Mouse (Mus musculus) 3134 (cell line): ENCODE measurements around the gene Serpina3i.

Source experiments
- DNase-seq: peaks from one replicate; pipeline ENCODE4 v3.0.0-alpha.2; 2011; ENCODE audit warnings: low spot score; ENCODE audit not compliant: insufficient read length; ENCODE audit errors: extremely low read depth

The Serpina3i gene

DNA sequence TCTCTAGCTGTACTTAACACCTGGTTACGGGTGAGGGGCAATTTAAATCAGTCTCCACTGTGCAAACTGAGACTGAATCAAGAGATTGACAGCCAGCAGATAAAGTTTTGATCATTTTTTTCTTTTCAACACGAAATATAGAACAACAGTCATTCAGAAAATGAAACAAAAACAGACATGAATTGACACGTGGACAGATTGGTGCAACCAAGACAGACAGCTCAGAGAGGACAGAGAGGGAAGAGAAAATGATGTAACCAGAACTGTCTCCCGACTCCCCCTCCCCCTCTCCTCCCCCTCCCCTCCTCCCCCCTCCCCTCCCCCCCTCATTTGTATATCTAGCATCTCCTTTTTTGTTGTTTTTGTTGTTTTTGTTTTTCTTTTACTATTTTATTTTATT lies 26.9 kb downstream of the Serpina3i start:
- DNase-seq: no peak

DNA sequence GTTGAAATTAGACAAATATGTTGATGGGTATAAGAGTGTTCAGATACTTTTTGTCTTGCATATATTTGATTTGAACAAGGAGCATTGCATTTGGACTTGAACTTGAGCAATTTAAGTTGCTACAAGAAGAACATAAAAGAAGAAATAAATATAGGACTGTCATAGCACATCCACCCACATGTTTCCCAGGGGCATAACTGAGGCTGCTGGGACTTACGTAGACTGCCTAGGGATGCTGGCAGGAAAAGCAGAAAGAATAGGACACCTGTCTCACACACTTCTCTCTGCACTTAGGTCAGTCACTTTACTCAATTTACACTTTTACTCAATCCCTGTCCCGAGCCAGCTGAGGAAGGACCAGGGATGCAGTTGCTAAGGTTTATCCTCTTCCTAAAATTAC lies 31.0 kb downstream of the Serpina3i start:
- DNase-seq: no peak

DNA sequence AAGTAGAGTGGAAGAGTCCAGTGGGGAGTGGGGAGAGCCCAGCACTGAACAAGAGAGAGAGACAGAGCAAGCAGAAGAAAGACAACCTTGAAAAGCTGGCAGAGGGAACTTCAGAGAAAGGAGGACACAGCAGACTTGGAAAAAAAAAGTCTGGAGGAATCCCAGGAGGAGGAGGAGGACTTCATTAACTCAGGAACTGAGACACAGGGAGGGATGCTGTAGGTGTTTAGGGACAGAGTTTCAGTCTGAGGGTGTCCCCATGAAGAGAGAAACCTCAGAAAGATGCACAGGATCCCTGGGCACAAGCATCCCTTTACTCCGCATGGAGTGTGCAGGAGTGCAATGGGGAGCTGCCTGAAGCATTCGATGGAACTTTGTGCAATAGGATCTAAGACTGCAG lies 35.1 kb downstream of the Serpina3i start:
- no peak for DNase-seq

DNA sequence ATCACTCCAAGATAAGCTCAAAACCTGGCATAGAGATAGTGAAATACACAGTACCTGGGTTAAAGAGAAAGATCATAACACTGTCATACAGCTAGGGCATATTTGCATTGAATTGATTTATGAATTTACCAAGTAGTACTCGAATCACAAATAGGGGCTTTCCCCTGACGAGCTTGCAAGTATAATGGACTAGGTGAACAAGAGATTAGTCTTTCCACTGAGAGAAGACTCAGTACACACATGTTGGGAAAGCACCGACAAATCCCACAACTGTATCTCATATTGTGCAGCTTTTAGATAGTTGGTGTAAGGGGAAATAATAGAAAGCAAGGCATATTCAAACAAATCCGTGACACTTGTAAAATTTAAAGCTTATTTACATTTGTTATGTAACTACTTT lies 43.1 kb downstream of the Serpina3i start:
- no peak for DNase-seq

DNA sequence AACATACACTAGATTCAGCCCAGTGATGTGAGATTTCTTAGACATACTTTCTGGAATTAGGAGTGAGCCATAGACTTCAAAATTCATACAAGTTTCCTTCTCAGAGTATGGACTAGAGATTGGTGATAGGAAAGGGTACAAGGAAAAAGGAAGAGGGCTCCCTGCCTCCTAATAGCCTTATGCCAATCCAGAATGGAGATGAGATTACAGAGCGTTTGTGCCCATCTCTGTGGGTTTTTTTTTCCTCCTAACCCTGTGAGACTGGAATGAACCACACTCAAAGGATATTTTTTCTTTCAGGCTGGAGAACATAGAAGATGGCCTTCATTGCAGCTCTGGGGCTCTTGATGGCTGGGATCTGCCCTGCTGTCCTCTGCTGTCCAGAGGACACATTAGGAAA lies 51.3 kb downstream of the Serpina3i start, which contains the start of gene Serpina3j:
Gene Serpina3j (plus strand): TSS at position 301 of the 400 bp plus-strand sequence.
- DNase-seq: no peak
